Mouse (Mus musculus): Measurements from ENCODE around the gene Plau. TPM values are rescaled to one million over a fixed set of nuclear protein-coding genes. Genes with fewer than 3 reads are reported as not detected.

The Plau gene
- polyA plus RNA-seq, 1 experiment from 2014 or later: 21.7 TPM

- H3K27me3 ChIP-seq (ENCODE audit: insufficient read depth, low read length): no peaks in the 10 kb centered on the region
- no peak overlapping the region for H3K27ac ChIP-seq (ENCODE audit: low read length)
- no peak for ATAC-seq (ENCODE audit: low FRiP score, low TSS enrichment)
- no peak overlapping the region for H3K4me3 ChIP-seq (ENCODE audit: low read length)
- H3K9me3 ChIP-seq (ENCODE audit: low read length): no peaks in the 10 kb centered on the region
- H3K36me3 ChIP-seq (ENCODE audit: insufficient read depth, low read length): no peaks in the 10 kb centered on the region
- peaks cover 10% of the 10 kb centered on the region; the same call in 1 of the 2 replicates for H3K4me1 ChIP-seq (ENCODE audit: insufficient read depth, low read length)
- no peak overlapping the region for H3K4me2 ChIP-seq (replicated peaks; ENCODE audit: low read depth, low read length)
- no peak overlapping the region for H3K9ac ChIP-seq (replicated peaks; ENCODE audit: low read length)
- 63% methylated on average over 8 of the region's 8 CpGs for WGBS
Observed at GRCm38 (mm10) chr14:20827061-20827460, 9.4 kb upstream of the Plau start.

- no peaks in the 10 kb centered on the region for H3K9me3 ChIP-seq (ENCODE audit: low read length)
- no peak for ATAC-seq (ENCODE audit: low FRiP score, low TSS enrichment)
- no peaks in the 10 kb centered on the region for H3K27me3 ChIP-seq (ENCODE audit: insufficient read depth, low read length)
- H3K9ac ChIP-seq (replicated peaks; ENCODE audit: low read length): no peak overlapping the region
- H3K4me3 ChIP-seq (ENCODE audit: low read length): no peak overlapping the region
- H3K4me1 ChIP-seq (ENCODE audit: insufficient read depth, low read length): peaks cover 10% of the 10 kb centered on the region; the same call in 1 of the 2 replicates
- H3K36me3 ChIP-seq (ENCODE audit: insufficient read depth, low read length): no peaks in the 10 kb centered on the region
- H3K4me2 ChIP-seq (replicated peaks; ENCODE audit: low read depth, low read length): no peak overlapping the region
- 90% methylated on average over 5 of the region's 5 CpGs for WGBS
- H3K27ac ChIP-seq (ENCODE audit: low read length): no peak overlapping the region
Observed at GRCm38 (mm10) chr14:20827491-20827890, 9.0 kb upstream of the Plau start.

GRCm38 (mm10) chr14:20828524-20828923 is 7.9 kb upstream of the Plau start:
- H3K27ac ChIP-seq (ENCODE audit: low read length): no peak overlapping the region
- no peaks in the 10 kb centered on the region for H3K27me3 ChIP-seq (ENCODE audit: insufficient read depth, low read length)
- no peaks in the 10 kb centered on the region for H3K36me3 ChIP-seq (ENCODE audit: insufficient read depth, low read length)
- no peaks in the 10 kb centered on the region for H3K9me3 ChIP-seq (ENCODE audit: low read length)
- ATAC-seq (ENCODE audit: low FRiP score, low TSS enrichment): no peak
- H3K4me1 ChIP-seq (ENCODE audit: insufficient read depth, low read length): peaks cover 10% of the 10 kb centered on the region; the same call in 1 of the 2 replicates
- no peak overlapping the region for H3K9ac ChIP-seq (replicated peaks; ENCODE audit: low read length)
- H3K4me3 ChIP-seq (ENCODE audit: low read length): no peak overlapping the region
- H3K4me2 ChIP-seq (replicated peaks; ENCODE audit: low read depth, low read length): no peak overlapping the region
- WGBS: 79% methylated on average over 3 of the region's 3 CpGs

- H3K9ac ChIP-seq (replicated peaks; ENCODE audit: low read length): 0 out of 2 replicates have a peak overlapping the region, but pooled peaks have one; percentile 26
- WGBS: 68% methylated on average over 12 of the region's 12 CpGs
- no peak for ATAC-seq (ENCODE audit: low FRiP score, low TSS enrichment)
Observed at GRCm38 (mm10) chr14:20829523-20830366, 6.7 kb upstream of the Plau start.

GRCm38 (mm10) chr14:20831141-20831910 is 5.1 kb upstream of the Plau start:
- peak; percentile 23; the same call in 1 of the 2 replicates for ATAC-seq (ENCODE audit: low FRiP score, low TSS enrichment)
- Histone ChIP-seq H3K27me3 (ENCODE audit: insufficient read depth, low read length) (no peaks in the 10 kb centered on the region), H3K9ac (replicated peaks; ENCODE audit: low read length) (no peak overlapping the region), H3K9me3 (ENCODE audit: low read length) (no peaks in the 10 kb centered on the region), H3K27ac (ENCODE audit: low read length) (0 out of 2 replicates have a peak overlapping the region, but pooled peaks have one; percentile 8), H3K4me1 (ENCODE audit: insufficient read depth, low read length) (peaks cover 14% of the 10 kb centered on the region; the same call in 1 of the 2 replicates), H3K4me3 (ENCODE audit: low read length) (no peak overlapping the region), H3K36me3 (ENCODE audit: insufficient read depth, low read length) (no peaks in the 10 kb centered on the region), H3K4me2 (replicated peaks; ENCODE audit: low read depth, low read length) (no peak overlapping the region)
- 40% methylated on average over 9 of the region's 9 CpGs for WGBS

More at GRCm38 (mm10) chr14:20829523-20830366, 6.7 kb upstream of the Plau start:
- Histone ChIP-seq H3K27ac (ENCODE audit: low read length) (peak overlapping the region; percentile 46; the same call in 1 of the 2 replicates), H3K9me3 (ENCODE audit: low read length) (no peaks in the 10 kb centered on the region), H3K27me3 (ENCODE audit: insufficient read depth, low read length) (no peaks in the 10 kb centered on the region), H3K4me1 (ENCODE audit: insufficient read depth, low read length) (peaks cover 10% of the 10 kb centered on the region; the same call in 1 of the 2 replicates), H3K4me3 (ENCODE audit: low read length) (no peak overlapping the region), H3K36me3 (ENCODE audit: insufficient read depth, low read length) (no peaks in the 10 kb centered on the region), H3K4me2 (replicated peaks; ENCODE audit: low read depth, low read length) (no peak overlapping the region)

GRCm38 (mm10) chr14:20831915-20832314 is 4.5 kb upstream of the Plau start:
- H3K4me3 ChIP-seq (ENCODE audit: low read length): no peak overlapping the region
- WGBS: 74% methylated on average over 1 of the region's 1 CpGs
- ATAC-seq (ENCODE audit: low FRiP score, low TSS enrichment): no peak
- H3K36me3 ChIP-seq (ENCODE audit: insufficient read depth, low read length): no peaks in the 10 kb centered on the region
- no peaks in the 10 kb centered on the region for H3K27me3 ChIP-seq (ENCODE audit: insufficient read depth, low read length)
- peaks cover 16% of the 10 kb centered on the region; the same call in 1 of the 2 replicates for H3K4me1 ChIP-seq (ENCODE audit: insufficient read depth, low read length)
- H3K9me3 ChIP-seq (ENCODE audit: low read length): no peaks in the 10 kb centered on the region
- H3K27ac ChIP-seq (ENCODE audit: low read length): no peak overlapping the region
- no peak overlapping the region for H3K4me2 ChIP-seq (replicated peaks; ENCODE audit: low read depth, low read length)
- H3K9ac ChIP-seq (replicated peaks; ENCODE audit: low read length): no peak overlapping the region

- ATAC-seq (ENCODE audit: low FRiP score, low TSS enrichment): no peak
- Histone ChIP-seq H3K4me1 (ENCODE audit: insufficient read depth, low read length) (peaks cover 16% of the 10 kb centered on the region; the same call in 1 of the 2 replicates), H3K4me3 (ENCODE audit: low read length) (no peak overlapping the region), H3K4me2 (replicated peaks; ENCODE audit: low read depth, low read length) (no peak overlapping the region), H3K9ac (replicated peaks; ENCODE audit: low read length) (no peak overlapping the region), H3K27me3 (ENCODE audit: insufficient read depth, low read length) (no peaks in the 10 kb centered on the region), H3K9me3 (ENCODE audit: low read length) (no peaks in the 10 kb centered on the region), H3K36me3 (ENCODE audit: insufficient read depth, low read length) (no peaks in the 10 kb centered on the region), H3K27ac (ENCODE audit: low read length) (no peak overlapping the region)
- WGBS: 91% methylated on average over 4 of the region's 4 CpGs
Observed at GRCm38 (mm10) chr14:20833525-20833924, 2.9 kb upstream of the Plau start.

GRCm38 (mm10) chr14:20834136-20834535 is 2.3 kb upstream of the Plau start:
- Histone ChIP-seq H3K9me3 (ENCODE audit: low read length) (no peaks in the 10 kb centered on the region), H3K4me3 (ENCODE audit: low read length) (no peak overlapping the region), H3K27ac (ENCODE audit: low read length) (no peak overlapping the region), H3K4me1 (ENCODE audit: insufficient read depth, low read length) (peaks cover 16% of the 10 kb centered on the region; the same call in 1 of the 2 replicates), H3K36me3 (ENCODE audit: insufficient read depth, low read length) (no peaks in the 10 kb centered on the region), H3K4me2 (replicated peaks; ENCODE audit: low read depth, low read length) (no peak overlapping the region), H3K9ac (replicated peaks; ENCODE audit: low read length) (no peak overlapping the region), H3K27me3 (ENCODE audit: insufficient read depth, low read length) (no peaks in the 10 kb centered on the region)
- no peak for ATAC-seq (ENCODE audit: low FRiP score, low TSS enrichment)
- 62% methylated on average over 7 of the region's 7 CpGs for WGBS

- H3K27ac ChIP-seq (ENCODE audit: low read length): peak overlapping the region; percentile 57; the same call in 1 of the 2 replicates
Observed at GRCm38 (mm10) chr14:20836905-20837376, 481 bp downstream of the Plau start.

More at GRCm38 (mm10) chr14:20836905-20837376, 481 bp downstream of the Plau start:
- H3K4me1 ChIP-seq (ENCODE audit: insufficient read depth, low read length): 0 out of 2 replicates have a peak, but pooled peaks cover 6% of the 10 kb centered on the region
- H3K4me3 ChIP-seq (ENCODE audit: low read length): peak overlapping the region; percentile 64
- H3K9ac ChIP-seq (replicated peaks; ENCODE audit: low read length): peak overlapping the region; percentile 76
- no peaks in the 10 kb centered on the region for H3K36me3 ChIP-seq (ENCODE audit: insufficient read depth, low read length)
- H3K4me2 ChIP-seq (replicated peaks; ENCODE audit: low read depth, low read length): peak overlapping the region; percentile 87
- 7% methylated on average over 10 of the region's 10 CpGs for WGBS
- H3K9me3 ChIP-seq (ENCODE audit: low read length): no peaks in the 10 kb centered on the region
- H3K27me3 ChIP-seq (ENCODE audit: insufficient read depth, low read length): no peaks in the 10 kb centered on the region
- ATAC-seq (ENCODE audit: low FRiP score, low TSS enrichment): no peak

All from kidney, embryonic 16.5 days (tissue).